Mouse (Mus musculus): Measurements from ENCODE around the gene Foxp2.

Foxp2 gene

GRCm38 (mm10) chr6:15120916-15121315, 219.8 kb downstream of the Foxp2 start:
- no peak for DNase-seq

DNA sequence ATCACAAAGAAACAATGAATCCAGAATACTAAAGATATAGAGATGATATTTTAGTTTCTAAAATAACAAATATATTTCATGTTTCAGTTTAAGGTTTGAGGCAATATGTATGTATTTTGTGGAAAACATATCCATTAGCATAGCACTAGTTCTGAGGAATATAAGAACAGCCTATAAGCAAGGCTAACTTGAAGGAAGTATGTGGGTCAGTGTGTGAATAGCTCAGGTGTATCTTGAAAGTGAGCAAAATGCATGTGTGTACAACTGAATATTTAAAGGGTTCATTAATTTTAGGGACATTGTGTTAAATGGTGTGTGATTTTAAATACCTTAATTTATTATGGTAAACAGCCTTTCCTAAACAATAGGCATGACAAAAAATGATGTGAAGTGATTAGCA, 220.2 kb downstream of the Foxp2 start:
- DNase-seq: no peak

GRCm38 (mm10) chr6:15130142-15130541, 229.0 kb downstream of the Foxp2 start:
- no peak for DNase-seq

DNA sequence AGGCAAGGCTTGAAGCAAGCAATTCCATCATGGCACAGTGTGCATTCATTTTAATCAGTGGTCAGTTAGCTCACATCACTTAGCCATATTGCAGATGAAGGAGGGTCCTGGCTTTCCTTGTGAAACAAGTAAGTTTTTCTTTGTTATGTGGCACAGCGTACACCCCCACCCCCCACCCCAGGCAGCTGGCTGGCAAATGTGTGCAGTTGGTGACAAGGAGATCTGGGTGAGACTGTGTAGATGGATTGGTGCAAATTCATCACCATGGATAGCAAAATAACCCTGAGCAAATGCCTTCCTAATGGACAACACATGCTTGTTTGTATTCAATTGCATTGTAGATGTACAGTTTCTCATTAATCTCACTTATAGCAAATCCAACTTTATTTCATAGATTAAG, 240.9 kb downstream of the Foxp2 start:
- no peak for DNase-seq

DNA sequence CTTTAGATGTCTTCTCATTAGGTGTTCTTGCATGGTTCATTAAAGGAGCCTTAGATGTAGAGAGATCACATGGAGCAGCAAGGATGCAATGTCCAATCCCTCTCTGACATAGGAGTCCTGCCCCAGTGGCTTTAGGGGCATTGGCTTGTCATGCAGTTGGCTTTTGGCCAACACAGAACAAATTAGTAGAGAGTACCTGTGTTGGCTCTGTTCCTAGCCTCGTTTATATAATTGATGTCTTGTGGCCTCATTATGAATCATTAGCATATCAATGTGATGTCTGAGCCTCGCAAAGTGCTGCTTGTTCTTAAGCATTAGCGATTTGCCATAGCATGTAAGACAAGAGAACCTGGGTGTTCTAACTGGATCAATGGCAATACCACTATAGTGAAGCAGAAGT, 250.5 kb downstream of the Foxp2 start:
- DNase-seq: no peak

DNA sequence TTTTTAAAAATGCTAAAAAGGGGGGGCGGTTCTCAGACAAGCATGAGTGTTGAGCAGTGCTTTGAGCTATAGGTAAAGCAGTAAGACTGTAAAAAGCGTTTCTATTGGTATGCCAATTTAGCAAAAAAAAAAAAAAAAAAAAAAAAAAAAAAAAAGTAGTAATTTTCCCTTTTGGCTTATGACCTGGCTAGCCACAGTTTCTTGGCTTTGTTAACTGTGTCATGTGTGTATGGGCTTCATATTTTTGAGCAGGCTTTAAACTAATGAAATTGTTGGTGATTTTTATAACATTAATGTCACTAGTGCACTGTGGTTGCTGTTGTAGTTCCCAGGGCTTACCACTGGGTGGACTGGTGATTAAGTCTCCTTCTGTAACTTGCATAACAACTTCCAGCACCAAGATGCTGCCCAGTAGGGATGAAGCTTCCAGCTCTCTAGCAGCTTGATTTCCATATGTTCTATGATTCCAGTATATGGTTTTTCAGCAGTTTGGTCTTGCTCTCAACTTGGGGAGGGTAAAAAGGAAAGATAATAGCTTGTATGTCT, 262.4 kb downstream of the Foxp2 start:
- no peak for DNase-seq

- no peak for DNase-seq
These were observed 275.6 kb downstream of the Foxp2 start for GRCm38 (mm10) chr6:15176754-15177153.

DNA sequence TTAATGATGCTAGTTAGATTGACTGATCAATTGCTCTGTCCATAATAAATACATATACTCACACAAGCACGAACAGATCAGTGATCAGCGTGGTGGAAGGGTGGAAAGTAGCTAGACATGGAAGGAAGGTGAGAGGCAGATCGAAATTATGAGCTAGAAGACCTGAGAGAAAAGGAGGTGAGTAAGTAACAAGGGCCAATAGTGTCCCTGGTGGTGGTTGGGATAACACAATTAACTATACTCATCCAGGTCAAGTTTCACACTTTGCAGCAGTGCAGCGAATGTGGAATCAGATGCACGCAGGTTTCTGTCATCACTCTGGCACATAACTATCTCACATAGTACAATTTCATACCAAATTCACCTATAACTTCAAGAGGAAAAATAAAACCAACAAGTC, 291.7 kb downstream of the Foxp2 start:
- DNase-seq: no peak

- DNase-seq: no peak
These were observed 341.2 kb downstream of the Foxp2 start for GRCm38 (mm10) chr6:15242176-15242942.

DNA sequence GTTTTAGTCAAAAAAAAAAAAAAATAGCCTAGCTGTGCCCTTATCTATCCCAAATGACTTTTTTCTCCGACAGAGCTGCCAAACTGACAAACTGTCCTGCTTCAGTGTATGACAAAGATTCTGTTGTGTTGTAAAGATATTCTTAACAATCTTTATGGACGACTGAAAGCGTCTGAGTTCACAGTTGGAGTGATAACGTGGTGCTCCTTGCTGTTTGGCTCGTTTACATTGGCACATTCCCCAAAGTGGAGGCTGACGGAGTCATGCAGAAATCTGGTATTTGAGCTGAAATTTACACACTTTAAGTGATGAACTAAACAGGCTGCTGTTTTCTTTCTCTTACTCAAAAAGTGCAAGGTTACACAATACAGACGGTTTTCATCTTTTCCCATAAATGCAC, 356.2 kb downstream of the Foxp2 start:
- DNase-seq: no peak

DNA sequence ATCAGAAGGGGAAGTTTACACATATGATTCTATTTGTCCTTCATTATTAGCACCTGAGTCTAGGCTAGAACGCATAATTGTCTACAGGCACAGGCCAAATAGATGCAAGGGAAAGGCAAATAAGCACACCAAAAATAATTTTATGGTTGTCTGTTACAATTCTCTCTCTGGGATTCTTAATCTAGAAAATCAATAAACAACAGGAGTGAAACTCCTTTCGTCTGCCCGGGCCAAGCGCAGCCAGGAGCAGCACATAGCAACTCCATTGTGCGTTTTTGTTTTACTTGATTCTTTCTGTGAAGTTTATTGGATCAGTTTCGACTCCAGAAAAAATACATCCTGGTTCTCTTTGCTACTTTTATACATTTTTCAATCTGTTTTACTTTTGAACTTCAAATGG, 356.7 kb downstream of the Foxp2 start:
- DNase-seq: no peak

GRCm38 (mm10) chr6:15268136-15268535, 367.0 kb downstream of the Foxp2 start:
- DNase-seq: no peak

DNA sequence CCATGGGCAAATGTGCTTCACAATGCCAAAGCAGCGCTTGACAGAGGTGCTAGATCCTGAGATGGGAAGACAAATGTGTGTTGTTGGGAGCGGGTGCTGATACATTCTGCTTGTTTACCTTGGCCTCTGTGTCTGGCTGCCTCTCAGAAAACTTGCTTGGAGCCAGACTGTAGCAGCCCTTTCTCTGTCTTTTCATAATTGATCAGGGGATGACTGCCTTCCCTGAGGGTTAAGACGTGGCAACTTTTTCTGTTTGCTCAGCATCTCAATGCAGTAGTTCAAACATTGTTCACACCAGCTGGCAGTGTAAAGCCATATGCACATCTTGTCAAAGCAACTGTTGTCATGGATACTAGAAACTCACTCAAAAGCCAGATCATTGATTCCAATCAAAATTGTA, 384.1 kb downstream of the Foxp2 start:
- DNase-seq: no peak

DNA sequence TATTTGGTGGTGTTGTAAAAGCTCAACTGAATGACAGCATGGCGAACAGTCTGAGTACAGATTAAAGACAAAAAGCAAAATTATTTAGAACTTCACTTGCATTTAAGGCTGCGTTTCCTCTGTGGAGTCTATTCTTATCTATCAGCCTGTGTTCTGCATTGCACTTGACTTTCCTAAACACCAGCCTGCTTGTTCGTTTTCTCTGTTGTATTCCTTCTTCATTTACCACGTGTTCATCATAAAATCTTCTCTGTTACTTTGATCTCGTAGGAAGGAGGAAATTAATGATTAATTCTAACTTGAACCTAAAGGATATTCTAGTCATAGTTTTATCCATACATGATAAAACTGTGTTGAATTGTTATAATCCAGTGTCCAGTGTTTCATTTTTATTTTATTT, 392.9 kb downstream of the Foxp2 start:
- DNase-seq: no peak

DNA sequence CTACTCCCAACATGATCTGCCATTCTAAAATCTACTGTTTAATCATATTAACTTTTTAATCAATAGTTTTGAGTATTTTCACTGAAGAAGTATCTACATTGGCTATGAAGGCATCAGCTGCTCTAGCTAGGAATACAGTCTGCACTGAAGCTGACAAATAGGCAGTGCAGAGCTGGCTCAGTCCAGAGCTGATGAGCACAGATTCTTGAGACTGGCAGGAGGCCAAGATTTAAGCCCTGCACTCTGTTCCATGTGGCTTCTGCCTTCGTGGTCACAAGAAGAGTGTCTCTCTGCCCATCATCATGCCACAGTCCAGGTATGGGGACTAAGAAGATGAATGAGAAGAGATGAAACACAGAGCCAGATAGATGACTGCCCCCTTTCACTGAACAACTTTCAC, 398.1 kb downstream of the Foxp2 start:
- DNase-seq: no peak

GRCm38 (mm10) chr6:15310671-15311070, 409.5 kb downstream of the Foxp2 start:
- no peak for DNase-seq

DNA sequence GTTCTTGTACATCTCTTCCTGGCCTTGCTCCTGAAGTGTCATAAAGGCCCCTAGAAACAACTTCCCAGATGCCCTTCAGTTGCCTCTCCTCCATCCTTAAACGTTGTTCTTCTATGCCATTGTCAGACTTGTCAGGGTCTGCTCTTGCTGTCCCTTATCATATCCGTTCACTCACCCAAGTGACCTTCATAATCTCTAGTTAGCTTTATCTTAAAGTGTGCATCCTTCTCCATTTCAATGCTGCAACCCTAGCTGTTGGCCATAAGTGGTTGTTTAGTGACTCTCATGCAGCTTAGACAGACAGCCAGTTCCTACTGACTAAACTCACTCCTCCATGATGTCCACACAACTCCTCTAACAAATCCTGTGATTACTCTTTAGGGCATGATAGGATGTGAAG, 415.8 kb downstream of the Foxp2 start:
- no peak for DNase-seq

DNA sequence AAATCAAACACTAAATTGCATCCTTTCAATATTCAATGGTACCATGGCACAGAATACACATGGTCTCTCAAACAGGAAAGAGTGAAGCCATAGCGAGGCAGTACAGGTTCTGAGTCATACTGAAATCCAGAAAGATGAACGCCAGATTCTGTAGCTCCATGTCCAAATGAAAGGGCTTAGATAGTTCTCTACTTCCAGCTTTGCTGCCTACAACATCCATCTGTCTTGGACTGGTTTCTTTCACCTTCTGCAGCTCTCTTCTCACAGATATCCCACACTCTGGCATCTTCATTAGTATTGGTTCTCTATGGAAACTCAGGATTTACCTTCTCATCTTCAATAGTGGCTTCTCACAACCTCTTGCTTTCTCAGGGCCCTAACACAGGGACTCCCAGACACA, 417.2 kb downstream of the Foxp2 start:
- DNase-seq: no peak

DNA sequence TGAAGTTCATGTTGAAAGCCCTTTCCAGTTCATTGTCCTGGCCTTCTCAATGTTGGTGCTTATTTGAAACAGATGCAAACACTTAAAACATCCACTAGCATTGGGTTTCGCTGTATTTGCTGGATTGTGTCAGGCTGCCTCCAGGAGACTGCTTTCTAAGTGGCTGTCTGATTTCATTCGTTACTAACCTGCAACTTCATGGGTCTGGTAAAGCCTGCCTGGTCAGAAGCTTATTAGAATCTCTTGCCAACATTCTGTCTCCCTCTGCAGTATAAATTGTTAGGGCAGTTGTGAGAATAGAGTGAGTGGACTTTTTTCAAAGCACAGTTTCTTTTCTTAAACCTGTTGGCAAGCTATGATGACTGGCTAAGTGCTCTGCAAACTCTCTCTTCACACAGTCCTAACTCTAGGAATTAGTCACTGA, 420.4 kb downstream of the Foxp2 start:
- DNase-seq: no peak

- DNase-seq: no peak
These were observed 421.9 kb downstream of the Foxp2 start for GRCm38 (mm10) chr6:15323099-15323498.

- DNase-seq: no peak
These were observed 446.6 kb downstream of the Foxp2 start for GRCm38 (mm10) chr6:15347705-15348104.

DNA sequence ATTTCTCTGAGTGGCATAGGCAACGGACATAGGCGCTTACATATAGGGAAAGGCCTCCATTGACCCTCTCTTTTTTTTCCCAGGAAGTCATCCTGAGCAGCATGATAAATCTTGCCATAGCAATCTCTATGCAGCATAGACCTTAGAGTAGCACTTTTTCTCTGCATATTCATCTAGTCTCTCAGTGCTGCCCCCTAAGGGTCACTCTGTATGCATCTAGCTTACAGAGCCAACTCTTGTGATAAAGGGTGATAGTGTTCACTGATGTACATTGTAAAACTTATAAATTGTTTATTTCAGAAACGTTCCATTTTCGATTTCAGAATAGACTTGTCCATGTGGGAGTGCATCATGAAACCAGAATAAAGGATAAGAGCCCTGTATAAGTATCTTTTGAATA, 454.7 kb downstream of the Foxp2 start:
- DNase-seq: no peak

GRCm38 (mm10) chr6:15370281-15370680, 469.1 kb downstream of the Foxp2 start:
- DNase-seq: no peak

DNA sequence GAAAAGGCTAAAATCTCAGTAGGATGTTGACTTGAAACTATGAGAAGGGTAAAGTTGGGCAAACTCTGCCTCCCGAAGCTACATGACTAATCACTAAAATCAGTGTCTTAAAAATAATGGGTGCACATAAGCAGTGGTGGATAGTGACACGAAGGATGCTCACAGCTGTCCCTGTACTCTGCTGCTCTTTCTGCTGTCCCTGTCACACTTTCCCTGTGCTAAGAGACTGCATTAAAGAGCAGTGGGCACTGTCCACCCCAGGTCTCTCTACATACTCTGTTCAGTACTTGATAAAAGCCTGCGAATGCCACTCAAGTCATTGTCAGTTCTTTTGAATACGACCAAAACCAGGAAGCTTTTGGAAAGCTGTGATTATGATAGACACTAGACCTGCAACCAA, 469.7 kb downstream of the Foxp2 start:
- no peak for DNase-seq

DNA sequence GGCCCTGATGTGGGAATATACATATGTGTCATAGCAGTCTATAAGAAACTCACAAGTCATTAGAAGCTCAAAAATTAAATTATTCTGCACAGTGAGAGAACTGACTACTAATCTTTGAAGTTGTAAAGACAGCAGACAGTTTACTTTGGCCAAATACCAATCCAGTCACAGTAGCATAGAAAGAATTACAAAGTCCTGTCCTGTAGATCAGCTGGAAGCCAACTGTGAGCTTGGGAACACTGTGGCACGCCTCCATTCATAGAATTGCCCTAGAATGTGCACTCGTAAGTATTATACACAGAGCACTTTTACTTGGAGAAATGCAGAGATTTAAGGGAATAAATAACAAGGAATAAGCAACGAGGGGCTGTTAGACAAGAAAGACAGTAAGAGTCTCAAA, 472.5 kb downstream of the Foxp2 start:
- no peak for DNase-seq

Data from kidney, adult 18-20 months (tissue).